In genomic region chr12:16006688-16007087, GRCm38 (mm10) we compare ENCODE assay signal across 12 mouse cellular contexts.
A peak's percentile ranks its signal among the peaks of the same experiment; 100 is the strongest.
DNase-seq lines count a peak whose midpoint lies in the region; ATAC-seq and TF ChIP-seq lines count a peak whose summit lies in the region.
"Had no signal": no experiment of that assay in that cellular context is flagged by ENCODE, and none has a peak within 500 bp of the region (broad histone marks: within the 10 kb centered on the region; RNA-seq: fewer than 3 reads in every experiment).

No protein-coding gene starts in this region.

- H3K4me3 ChIP-seq in gastrocnemius, adult 2 months = no peak overlapping the region
- H3K4me3 ChIP-seq in intestine, embryonic 15.5 days (replicated peaks) = no peak overlapping the region
- H3K4me3 ChIP-seq: limb, embryonic 10.5 days; stomach, embryonic 15.5 days had no signal

- TF ChIP-seq CTCF in gastrocnemius, adult 2 months (IDR thresholded peaks at IDR 0.05) = no peak

- H3K4me1 ChIP-seq in intestine, embryonic 15.5 days (replicated peaks) = no peaks in the 10 kb centered on the region

- H3K36me3 ChIP-seq in intestine, embryonic 15.5 days = no peaks in the 10 kb centered on the region
- H3K36me3 ChIP-seq: limb, embryonic 10.5 days; stomach, embryonic 15.5 days had no signal

- WGBS in intestine, embryonic 15.5 days = 71% methylated on average over 5 of the region's 5 CpGs

- intact Hi-C loops in gastrocnemius, adult 2 months (cut with DNase I) = loop anchor here (5.0 to 10.0 kb wide), 2 partner anchors 189 to 518 kb away; partner anchors contain the start of gene Trib2

- H3K9me3 ChIP-seq in intestine, embryonic 15.5 days = no peaks in the 10 kb centered on the region
- H3K9me3 ChIP-seq: limb, embryonic 10.5 days; stomach, embryonic 15.5 days had no signal

- peak; percentile 19 for DNase-seq in gastrocnemius, adult 2 months
- no peak for DNase-seq in gastrocnemius, adult 18-20 months (ENCODE audit: low spot score)
- peak; percentile 80 for DNase-seq in CD4-positive helper T cell, adult 2 months (ENCODE audit: low read depth, low spot score)
- DNase-seq in c-Kit-positive CD71-negative TER-119-negative erythroid progenitor cells, embryonic 14.5 days (ENCODE audit: low read depth) = peak; percentile 35
- peak; percentile 19 to 46 for DNase-seq in left cerebral cortex, adult 9 months (ENCODE audit: low spot score in 2 of 2)
- no peak for DNase-seq in gastrocnemius, postnatal 25 days
- DNase-seq in cerebellum, adult 9-11 months = no peak
- DNase-seq: cerebellum, postnatal 25 days; lung, adult 2 months had no signal

- no peaks in the 10 kb centered on the region for H3K27me3 ChIP-seq in intestine, embryonic 15.5 days (replicated peaks)
- H3K27me3 ChIP-seq: stomach, embryonic 15.5 days had no signal

- no peak overlapping the region for H3K4me2 ChIP-seq in intestine, embryonic 15.5 days (replicated peaks)
- H3K4me2 ChIP-seq: stomach, embryonic 15.5 days had no signal

- H3K9ac ChIP-seq in intestine, embryonic 15.5 days = no peak overlapping the region
- H3K9ac ChIP-seq: stomach, embryonic 15.5 days had no signal

- ATAC-seq in intestine, embryonic 15.5 days = no peak

- H3K27ac ChIP-seq in gastrocnemius, adult 2 months = peak overlapping the region; percentile 85
- no peak overlapping the region for H3K27ac ChIP-seq in intestine, embryonic 15.5 days
- H3K27ac ChIP-seq: limb, embryonic 10.5 days; stomach, embryonic 15.5 days had no signal

Comparison
In these comparisons a context has a peak if more than half of its experiments do, and no peak if none do; other contexts are left out.
1. DNase-seq: peak in gastrocnemius, adult 2 months (single experiment), CD4-positive helper T cell, adult 2 months (single experiment), c-Kit-positive CD71-negative TER-119-negative erythroid progenitor cells, embryonic 14.5 days (single experiment) and left cerebral cortex, adult 9 months (2 of 2); none in gastrocnemius, adult 18-20 months (single experiment), gastrocnemius, postnatal 25 days (single experiment) and cerebellum, adult 9-11 months (single experiment).